Mouse (Mus musculus) cerebral cortex, adult 2 months (tissue): Measurements from ENCODE around the gene Vash1.

ENCODE experiments used
- WGBS: fragments of 180-500 bp; shearing (Covaris S2); methylation state at CpG from one replicate; pipeline ENCODE4 v1.1.7; 2018; 5-methylcytosine and 5-hydroxymethylcytosine counted together

Gene Vash1

GRCm38 (mm10) chr12:86724300-86724699 lies 45.8 kb downstream of the Vash1 start:
- WGBS, result 75% methylated on average over 2 of the region's 2 CpGs

GRCm38 (mm10) chr12:86725706-86726105 lies 47.2 kb downstream of the Vash1 start:
- WGBS, result under 1% methylated on average over 19 of the region's 19 CpGs

DNA sequence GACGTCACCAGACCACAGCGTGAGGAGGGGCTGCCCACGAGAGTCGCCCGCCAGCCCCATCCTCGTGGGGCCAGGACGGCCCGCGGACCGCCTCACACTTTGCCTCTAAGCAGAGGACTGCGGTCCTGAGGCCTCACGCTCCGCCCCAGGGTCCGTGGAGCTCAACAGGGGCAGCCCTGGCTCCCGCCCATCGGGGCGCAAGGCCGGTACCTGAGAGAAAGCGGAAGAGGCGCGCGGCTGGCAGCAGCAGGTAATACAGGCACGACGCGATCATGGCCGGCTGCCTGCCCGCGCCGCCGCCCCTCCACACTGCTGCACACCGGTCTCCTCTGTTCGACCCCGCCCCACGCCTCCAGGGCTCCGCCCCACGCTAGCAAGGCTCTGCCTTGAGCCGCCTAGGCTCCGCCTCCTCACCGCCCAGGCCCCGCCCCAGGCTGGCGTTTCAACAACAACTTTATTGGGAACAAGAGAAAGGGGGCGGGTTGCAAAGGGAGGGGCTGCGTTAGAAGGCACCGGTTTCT lies 47.7 kb downstream of the Vash1 start, which contains the start of gene Angel1:
Gene Angel1 (minus strand): TSS at position 341 of the 521 bp plus-strand sequence.
- 2% methylated on average over 44 of the region's 44 CpGs for WGBS

GRCm38 (mm10) chr12:86734319-86734810 lies 55.9 kb downstream of the Vash1 start, which contains the start of gene Lrrc74a:
Lrrc74a (plus strand) TSS chr12:86734369.
- 81% methylated on average over 8 of the region's 8 CpGs for WGBS
